Mouse (Mus musculus) midbrain, postnatal 0 days (tissue): ENCODE results near the gene Bcat2. TPM values are rescaled to one million over a fixed set of nuclear protein-coding genes. Genes with fewer than 3 reads are reported as not detected.

Experiments
- ATAC-seq: fragments of 200-750 bp; cut with Nextera tagmentation; 2 replicates; pipeline ENCODE4 v1.8.0; 2017; ENCODE audit warnings: moderate number of reproducible peaks, mild to moderate bottlenecking, moderate TSS enrichment, moderate library complexity; ENCODE audit not compliant: low FRiP score
- DNase-seq: peaks from one replicate; pipeline ENCODE4 v3.0.0-alpha.2; 2015; ENCODE audit warnings: low spot score
- H3K27ac ChIP-seq: fragments of 300-500 bp; sonication (generic); 2 replicates; pipeline ENCODE4 v1.5.1; 2014; ENCODE audit warnings: low read depth, mild to moderate bottlenecking, low read length, mixed read lengths
- H3K27me3 ChIP-seq: fragments of 300-500 bp; sonication (generic); 2 replicates; pipeline ENCODE4 v1.6.1; 2014; ENCODE audit warnings: low read length, control low read depth, mixed read lengths; ENCODE audit not compliant: insufficient read depth
- H3K36me3 ChIP-seq: fragments of 300-500 bp; sonication (generic); 2 replicates; pipeline ENCODE4 v1.6.1; 2014; ENCODE audit warnings: low read length, control low read depth, mixed read lengths; ENCODE audit not compliant: insufficient read depth
- H3K4me1 ChIP-seq: fragments of 300-500 bp; sonication (generic); 2 replicates; pipeline ENCODE4 v1.6.1; 2014; ENCODE audit warnings: mild to moderate bottlenecking, control low read depth, antibody characterized with exemption, low read length, mixed read lengths; ENCODE audit not compliant: insufficient read depth
- H3K4me2 ChIP-seq: fragments of 300-500 bp; sonication (generic); 2 replicates; pipeline ENCODE4 v1.6.1; 2014; ENCODE audit warnings: low read depth, mild to moderate bottlenecking, low read length, mixed read lengths; ENCODE audit not compliant: poor library complexity, severe bottlenecking
- H3K4me3 ChIP-seq: fragments of 300-500 bp; sonication (generic); 2 replicates; pipeline ENCODE4 v1.5.1; 2014; ENCODE audit warnings: low read depth, mild to moderate bottlenecking, low read length, moderate library complexity
- H3K9ac ChIP-seq: fragments of 300-500 bp; sonication (generic); replicated peaks from 2 replicates; pipeline ENCODE4 v1.6.1; 2014; ENCODE audit warnings: mild to moderate bottlenecking, low read length, moderate library complexity, mixed read lengths; ENCODE audit not compliant: poor library complexity, severe bottlenecking
- H3K9me3 ChIP-seq: fragments of 300-500 bp; sonication (generic); 2 replicates; pipeline ENCODE4 v1.6.1; 2016; ENCODE audit warnings: low read length, control low read depth
- CTCF ChIP-seq: IDR thresholded peaks from 2 replicates; pipeline ENCODE4 v1.5.1; 2016; ENCODE audit warnings: antibody characterized with exemption, mild to moderate bottlenecking
- WGBS: fragments of 180-500 bp; shearing (Covaris S2); extraction: QIAGEN DNeasy Blood & Tissue Kit; methylation state at CpG from one replicate; pipeline ENCODE4 v1.1.7; 2014; 5-methylcytosine and 5-hydroxymethylcytosine counted together
- polyA plus RNA-seq: library from polyadenylated mRNA; unstranded; fragments of >200 nt; fragmentation: Nextera tagmentation; extraction: Ambion mirVana; gene quantifications from 2 replicates; pipeline ENCODE4 v1.2.1, GENCODE M21; 2015
- total RNA-seq: library from RNA; depleted of rRNA; stranded (reverse); fragments of >200 nt; gene quantifications from 2 replicates; pipeline ENCODE4 v1.2.3, GENCODE M21; 2014

Bcat2 gene
- total and polyA plus RNA-seq, 2 experiments from 2014 or later = 12.4 to 18.3 TPM

DNA sequence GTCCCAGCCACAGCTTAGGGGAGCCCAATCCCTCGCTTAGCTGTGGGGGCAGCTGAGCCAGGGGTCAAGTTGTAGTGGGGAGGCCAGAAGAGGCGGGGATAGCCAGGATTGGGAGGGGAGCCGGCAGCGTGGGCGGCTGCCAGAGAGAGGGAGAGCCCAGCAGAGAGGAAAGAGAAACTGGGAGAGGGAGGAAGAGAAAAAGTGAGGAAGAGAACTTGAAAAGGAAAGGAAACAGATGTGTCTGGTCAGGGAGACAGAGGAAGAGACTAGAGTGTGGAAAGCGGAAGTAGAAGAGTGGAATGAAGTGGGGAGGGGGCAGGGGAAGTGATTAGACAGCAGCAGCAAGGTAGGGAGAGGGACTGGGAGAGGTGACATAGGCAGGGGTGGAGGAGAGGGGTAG is 40.5 kb upstream of the Bcat2 start:
- Histone ChIP-seq H3K27ac (no peak overlapping the region), H3K4me3 (no peak overlapping the region), H3K9me3 (no peaks in the 10 kb centered on the region), H3K4me2 (no peak overlapping the region), H3K4me1 (peaks cover 8% of the 10 kb centered on the region; the same call in 1 of the 2 replicates), H3K36me3 (no peaks in the 10 kb centered on the region), H3K27me3 (no peaks in the 10 kb centered on the region), H3K9ac (no peak overlapping the region)
- no peak for DNase-seq
- TF ChIP-seq CTCF = no peak
- 22% methylated on average over 6 of the region's 6 CpGs for WGBS
- no peak for ATAC-seq

DNA sequence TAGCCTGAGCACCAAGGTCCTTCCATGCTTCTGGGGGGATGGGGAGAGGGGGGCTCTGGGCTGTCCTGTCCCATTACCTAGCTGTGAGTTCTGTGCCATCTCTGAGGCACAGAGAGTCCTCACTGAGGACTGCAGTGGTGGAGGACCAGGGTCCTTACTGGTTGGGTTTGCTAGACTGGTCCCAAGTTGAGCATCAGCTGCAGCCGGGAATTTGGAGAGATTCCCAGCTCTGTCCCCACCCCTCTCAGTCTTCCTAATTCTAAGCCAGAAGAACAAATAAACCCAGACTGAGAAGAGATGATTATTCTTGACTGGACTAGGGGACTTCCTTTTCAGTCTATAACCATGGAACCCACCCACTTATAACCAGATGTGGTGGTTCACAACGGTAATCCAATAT is 39.3 kb upstream of the Bcat2 start:
- no peak for TF ChIP-seq CTCF
- 64% methylated on average over 2 of the region's 2 CpGs for WGBS
- H3K4me1 ChIP-seq = no peaks in the 10 kb centered on the region
- no peak overlapping the region for H3K4me2 ChIP-seq
- no peak for ATAC-seq
- no peaks in the 10 kb centered on the region for H3K27me3 ChIP-seq
- H3K36me3 ChIP-seq = no peaks in the 10 kb centered on the region
- H3K9ac ChIP-seq = 0 out of 2 replicates have a peak overlapping the region, but pooled peaks have one; percentile 29
- H3K27ac ChIP-seq = no peak overlapping the region
- no peaks in the 10 kb centered on the region for H3K9me3 ChIP-seq
- no peak overlapping the region for H3K4me3 ChIP-seq
- DNase-seq = no peak

DNA sequence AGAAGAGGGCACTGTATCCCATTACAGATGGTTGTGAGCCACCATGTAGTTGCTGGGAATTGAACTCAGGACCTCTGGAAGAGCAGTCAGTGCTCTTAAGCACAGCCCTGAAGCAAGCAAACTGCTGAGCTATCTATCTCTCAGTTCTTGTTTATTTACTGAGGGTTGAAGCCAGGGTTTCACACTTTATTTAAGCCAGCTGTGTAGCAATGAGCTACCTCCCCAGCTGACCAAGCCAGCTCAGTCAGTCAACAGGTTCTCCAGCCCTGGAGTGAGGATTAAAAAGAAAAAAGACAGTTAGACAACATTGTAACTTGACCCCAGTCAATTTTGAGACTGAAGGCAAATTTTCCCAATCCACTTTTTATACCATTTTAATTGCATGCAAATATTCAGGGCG is 34.3 kb upstream of the Bcat2 start:
- 0 out of 2 replicates have a peak, but pooled peaks have one; percentile 15 for TF ChIP-seq CTCF

DNA sequence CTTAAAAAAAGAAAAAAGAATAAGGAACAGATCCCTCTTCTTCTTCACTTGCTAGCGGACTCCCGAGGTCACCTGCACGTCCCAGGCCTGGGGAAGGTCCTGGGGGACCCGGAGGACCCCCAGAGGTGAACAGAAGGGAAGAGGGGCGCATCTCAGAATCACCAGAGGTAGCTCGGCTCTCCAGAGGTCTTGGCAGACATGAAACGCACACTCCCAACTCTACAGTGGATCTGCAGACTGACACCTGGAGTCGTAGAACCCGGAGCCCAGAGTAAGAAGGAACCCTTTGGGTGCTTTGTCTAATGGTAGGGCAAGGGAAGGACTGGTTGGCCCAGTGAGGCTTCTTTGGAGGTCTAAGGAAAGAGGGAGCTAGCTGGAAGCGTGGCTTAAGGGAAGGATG is 32.4 kb upstream of the Bcat2 start:
- no peaks in the 10 kb centered on the region for H3K36me3 ChIP-seq
- WGBS = 80% methylated on average over 10 of the region's 10 CpGs
- peak overlapping the region; percentile 80 for H3K27ac ChIP-seq
- H3K9me3 ChIP-seq = no peaks in the 10 kb centered on the region
- H3K4me1 ChIP-seq = peaks cover 4% of the 10 kb centered on the region; the same call in 1 of the 2 replicates
- H3K9ac ChIP-seq = peak overlapping the region; percentile 73
- DNase-seq = no peak
- no peaks in the 10 kb centered on the region for H3K27me3 ChIP-seq
- H3K4me3 ChIP-seq = peak overlapping the region; percentile 60
- no peak for TF ChIP-seq CTCF
- H3K4me2 ChIP-seq = peak overlapping the region; percentile 77
- no peak for ATAC-seq

More for the DNA sequence above, 34.3 kb upstream of the Bcat2 start:
- Histone ChIP-seq H3K27me3 (no peaks in the 10 kb centered on the region), H3K4me1 (peaks cover 4% of the 10 kb centered on the region; the same call in 1 of the 2 replicates), H3K36me3 (no peaks in the 10 kb centered on the region), H3K4me2 (no peak overlapping the region), H3K9me3 (no peaks in the 10 kb centered on the region), H3K9ac (no peak overlapping the region), H3K27ac (no peak overlapping the region), H3K4me3 (no peak overlapping the region)
- ATAC-seq = no peak
- 85% methylated on average over 1 of the region's 1 CpGs for WGBS
- DNase-seq = no peak

DNA sequence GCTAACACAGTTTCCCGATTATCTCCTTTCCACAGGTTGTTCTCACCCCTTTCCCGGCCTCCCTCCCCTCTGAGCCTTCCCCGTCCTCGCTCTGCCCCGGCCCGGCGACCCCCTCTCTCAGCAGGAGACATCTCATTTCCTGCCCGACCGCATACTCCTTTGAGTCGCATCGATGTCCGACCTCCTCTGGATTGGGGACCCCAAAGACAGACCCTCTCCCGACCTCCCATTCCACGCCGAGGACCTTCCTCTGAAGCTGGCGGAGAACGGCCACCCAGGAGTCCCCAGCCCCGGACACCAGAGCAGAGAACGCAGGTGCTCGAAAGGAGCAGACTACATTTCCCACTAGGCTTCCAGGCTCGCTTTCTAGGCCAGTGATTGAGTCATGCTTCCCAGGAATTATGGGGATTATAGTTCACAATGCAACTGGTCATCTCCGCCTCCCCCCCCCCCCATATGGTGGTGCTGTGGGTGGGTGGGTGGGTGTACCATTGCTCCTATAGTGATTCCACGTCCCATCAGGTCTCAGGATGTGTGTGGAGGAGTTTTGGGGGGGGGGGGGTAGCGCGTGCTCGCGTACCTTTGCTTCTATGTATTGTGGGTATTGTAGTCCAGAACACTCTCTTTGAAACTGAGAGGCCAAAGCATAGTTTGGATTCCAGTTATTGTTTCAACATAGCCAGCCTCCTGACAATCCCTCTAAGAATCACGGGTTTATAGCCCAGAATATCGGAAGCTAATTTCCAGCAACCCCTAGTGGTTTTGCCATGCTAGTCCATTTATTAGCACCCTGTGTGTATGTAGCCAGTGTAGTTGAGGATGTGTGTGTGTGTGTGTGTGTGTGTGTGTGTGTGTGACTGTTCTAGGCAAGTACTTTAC is 31.6 kb upstream of the Bcat2 start:
- Histone ChIP-seq H3K4me1 (peaks cover 4% of the 10 kb centered on the region; the same call in 1 of the 2 replicates), H3K9me3 (no peaks in the 10 kb centered on the region), H3K27ac (peak overlapping the region; percentile 80), H3K36me3 (no peaks in the 10 kb centered on the region), H3K4me3 (peak overlapping the region; percentile 60), H3K9ac (peak overlapping the region; percentile 73), H3K4me2 (peak overlapping the region; percentile 77), H3K27me3 (no peaks in the 10 kb centered on the region)
- DNase-seq (peak; percentile 88), ATAC-seq (peak; percentile 87)
- TF ChIP-seq CTCF = peak; percentile 63
- under 1% methylated on average over 28 of the region's 29 CpGs for WGBS

DNA sequence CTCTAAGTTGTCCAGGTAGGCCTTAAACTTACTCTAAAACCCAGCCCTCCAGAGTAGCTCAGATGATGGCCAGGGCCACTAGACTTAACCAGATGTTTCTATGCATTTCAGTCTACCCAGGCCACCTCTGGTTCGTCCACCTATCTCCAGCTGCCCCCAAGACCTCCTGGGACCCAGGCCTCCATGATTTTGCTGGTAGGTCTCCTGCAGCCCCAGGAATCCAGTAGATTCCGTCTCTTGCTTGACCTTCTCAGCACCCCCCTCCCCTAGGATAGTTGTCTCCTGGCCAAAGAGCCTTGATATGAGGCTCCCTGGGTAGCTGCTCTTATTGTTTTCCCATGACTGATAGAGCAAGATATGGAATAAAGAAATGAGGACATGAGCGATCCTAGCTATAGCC is 30.9 kb upstream of the Bcat2 start:
- no peak overlapping the region for H3K4me3 ChIP-seq
- ATAC-seq = no peak

More for the DNA sequence above, 30.9 kb upstream of the Bcat2 start:
- TF ChIP-seq CTCF = no peak
- 78% methylated on average over 3 of the region's 3 CpGs for WGBS
- no peak overlapping the region for H3K27ac ChIP-seq
- peaks cover 4% of the 10 kb centered on the region; the same call in 1 of the 2 replicates for H3K4me1 ChIP-seq
- no peak for DNase-seq
- no peaks in the 10 kb centered on the region for H3K9me3 ChIP-seq
- no peak overlapping the region for H3K4me2 ChIP-seq
- H3K27me3 ChIP-seq = no peaks in the 10 kb centered on the region
- no peak overlapping the region for H3K9ac ChIP-seq
- H3K36me3 ChIP-seq = no peaks in the 10 kb centered on the region
